Mouse (Mus musculus) hindbrain, embryonic 11.5 days (tissue): ENCODE data around the gene Zfpm1. TPM values are rescaled to one million over a fixed set of nuclear protein-coding genes. Genes with fewer than 3 reads are reported as not detected.

Source experiments
- ATAC-seq: fragments of 200-750 bp; cut with Nextera tagmentation; 2 replicates; pipeline ENCODE4 v1.8.0; 2017; ENCODE audit warnings: mild to moderate bottlenecking, moderate TSS enrichment, moderate library complexity; ENCODE audit not compliant: low FRiP score
- DNase-seq: peaks from one replicate; pipeline ENCODE4 v3.0.0-alpha.2; 2015; ENCODE audit warnings: low spot score
- H3K27ac ChIP-seq: fragments of 300-500 bp; sonication (generic); 2 replicates; pipeline ENCODE4 v1.5.1; 2014; ENCODE audit warnings: mild to moderate bottlenecking, low read depth, low read length
- H3K27me3 ChIP-seq: fragments of 300-500 bp; sonication (generic); 2 replicates; pipeline ENCODE4 v1.6.1; 2014; ENCODE audit warnings: mild to moderate bottlenecking, low read length, moderate library complexity, mixed read lengths; ENCODE audit not compliant: control insufficient read depth, insufficient read depth
- H3K36me3 ChIP-seq: fragments of 300-500 bp; sonication (generic); 2 replicates; pipeline ENCODE4 v1.6.1; 2014; ENCODE audit warnings: mild to moderate bottlenecking, low read length, moderate library complexity, mixed read lengths; ENCODE audit not compliant: control insufficient read depth, insufficient read depth
- H3K4me1 ChIP-seq: fragments of 300-500 bp; sonication (generic); replicated peaks from 2 replicates; pipeline ENCODE4 v1.6.1; 2014; ENCODE audit warnings: low read length, mixed read lengths; ENCODE audit not compliant: control insufficient read depth, insufficient read depth
- H3K4me2 ChIP-seq: fragments of 300-500 bp; sonication (generic); replicated peaks from 2 replicates; pipeline ENCODE4 v1.6.1; 2014; ENCODE audit warnings: mild to moderate bottlenecking, low read depth, low read length
- H3K4me3 ChIP-seq: fragments of 300-500 bp; sonication (generic); 2 replicates; pipeline ENCODE4 v1.5.1; 2014; ENCODE audit warnings: low read depth, low read length
- H3K9ac ChIP-seq: fragments of 300-500 bp; sonication (generic); 2 replicates; pipeline ENCODE4 v1.6.1; 2014; ENCODE audit warnings: low read depth, low read length
- H3K9me3 ChIP-seq: fragments of 300-500 bp; sonication (generic); 2 replicates; pipeline ENCODE4 v1.6.1; 2016; ENCODE audit warnings: low read length; ENCODE audit not compliant: control insufficient read depth
- WGBS: fragments of 180-500 bp; shearing (Covaris S2); extraction: QIAGEN DNeasy Blood & Tissue Kit; methylation state at CpG from one replicate; pipeline ENCODE4 v1.1.7; 2014; 5-methylcytosine and 5-hydroxymethylcytosine counted together
- polyA plus RNA-seq: library from polyadenylated mRNA; unstranded; fragments of >200 nt; fragmentation: Nextera tagmentation; extraction: Ambion mirVana; gene quantifications from 2 replicates; pipeline ENCODE4 v1.2.1, GENCODE M21; 2014

Zfpm1 gene
- polyA plus RNA-seq, 1 experiment from 2014 or later, result 1.9 TPM

- H3K4me3 ChIP-seq, result peak overlapping the region; percentile 50
- peak overlapping the region; percentile 52 for H3K9ac ChIP-seq
- H3K27ac ChIP-seq, result no peak overlapping the region
- peak; percentile 72 for ATAC-seq
- H3K9me3 ChIP-seq, result no peaks in the 10 kb centered on the region
- DNase-seq, result peak; percentile 80
- H3K4me2 ChIP-seq, result peak overlapping the region; percentile 95
- H3K27me3 ChIP-seq, result peaks cover 51% of the 10 kb centered on the region
- 2% methylated on average over 59 of the region's 81 CpGs for WGBS
- no peaks in the 10 kb centered on the region for H3K36me3 ChIP-seq
- 0 out of 2 replicates have a peak, but pooled peaks cover 7% of the 10 kb centered on the region for H3K4me1 ChIP-seq
Observed at GRCm38 (mm10) chr8:122336251-122336910, 54.4 kb downstream of the Zfpm1 start.

GRCm38 (mm10) chr8:122338852-122339251, 56.9 kb downstream of the Zfpm1 start:
- Histone ChIP-seq H3K4me2 (no peak overlapping the region), H3K36me3 (no peaks in the 10 kb centered on the region), H3K27ac (no peak overlapping the region), H3K9ac (no peak overlapping the region), H3K4me1 (0 out of 2 replicates have a peak, but pooled peaks cover 11% of the 10 kb centered on the region), H3K9me3 (no peaks in the 10 kb centered on the region), H3K27me3 (peaks cover 60% of the 10 kb centered on the region), H3K4me3 (no peak overlapping the region)
- ATAC-seq (no peak), DNase-seq (no peak)
- 45% methylated on average over 6 of the region's 6 CpGs for WGBS

- H3K27ac ChIP-seq, result no peak overlapping the region
- H3K36me3 ChIP-seq, result no peaks in the 10 kb centered on the region
- no peaks in the 10 kb centered on the region for H3K9me3 ChIP-seq
- no peak overlapping the region for H3K4me3 ChIP-seq
- ATAC-seq (no peak), DNase-seq (no peak)
- WGBS, result 85% methylated on average over 3 of the region's 3 CpGs
- H3K4me1 ChIP-seq, result 0 out of 2 replicates have a peak, but pooled peaks cover 10% of the 10 kb centered on the region
- no peak overlapping the region for H3K4me2 ChIP-seq
- H3K9ac ChIP-seq, result no peak overlapping the region
- peaks cover 47% of the 10 kb centered on the region for H3K27me3 ChIP-seq
Observed at GRCm38 (mm10) chr8:122340761-122341160, 58.8 kb downstream of the Zfpm1 start.

- Histone ChIP-seq H3K27me3 (peaks cover 37% of the 10 kb centered on the region), H3K36me3 (no peaks in the 10 kb centered on the region), H3K27ac (no peak overlapping the region), H3K4me3 (no peak overlapping the region), H3K9me3 (no peaks in the 10 kb centered on the region), H3K9ac (no peak overlapping the region), H3K4me1 (0 out of 2 replicates have a peak, but pooled peaks cover 4% of the 10 kb centered on the region), H3K4me2 (no peak overlapping the region)
- ATAC-seq, result no peak
- WGBS, result 84% methylated on average over 6 of the region's 6 CpGs
- DNase-seq, result no peak
Observed at GRCm38 (mm10) chr8:122341790-122342189, 59.8 kb downstream of the Zfpm1 start.

GRCm38 (mm10) chr8:122342362-122342761, 60.4 kb downstream of the Zfpm1 start:
- Histone ChIP-seq H3K27me3 (peaks cover 31% of the 10 kb centered on the region), H3K4me2 (no peak overlapping the region), H3K9ac (no peak overlapping the region), H3K4me1 (0 out of 2 replicates have a peak, but pooled peaks cover 4% of the 10 kb centered on the region), H3K36me3 (no peaks in the 10 kb centered on the region), H3K27ac (no peak overlapping the region), H3K9me3 (no peaks in the 10 kb centered on the region), H3K4me3 (no peak overlapping the region)
- WGBS, result 64% methylated on average over 5 of the region's 5 CpGs
- DNase-seq (no peak), ATAC-seq (no peak)

GRCm38 (mm10) chr8:122342806-122343209, 60.9 kb downstream of the Zfpm1 start:
- WGBS, result 5% methylated on average over 9 of the region's 9 CpGs
- H3K27me3 ChIP-seq, result peaks cover 27% of the 10 kb centered on the region
- H3K4me1 ChIP-seq, result 0 out of 2 replicates have a peak, but pooled peaks cover 4% of the 10 kb centered on the region
- H3K36me3 ChIP-seq, result no peaks in the 10 kb centered on the region
- no peaks in the 10 kb centered on the region for H3K9me3 ChIP-seq
- no peak overlapping the region for H3K4me3 ChIP-seq
- 0 out of 2 replicates have a peak overlapping the region, but pooled peaks have one; percentile 21 for H3K4me2 ChIP-seq
- no peak overlapping the region for H3K27ac ChIP-seq
- DNase-seq, result peak; percentile 45
- peak; percentile 30; the same call in 1 of the 2 replicates for ATAC-seq
- no peak overlapping the region for H3K9ac ChIP-seq

GRCm38 (mm10) chr8:122343341-122343740, 61.4 kb downstream of the Zfpm1 start:
- Histone ChIP-seq H3K4me3 (peak overlapping the region; percentile 20; the same call in 1 of the 2 replicates), H3K27ac (no peak overlapping the region), H3K36me3 (no peaks in the 10 kb centered on the region), H3K4me2 (peak overlapping the region; percentile 21; the same call in 1 of the 2 replicates), H3K9me3 (no peaks in the 10 kb centered on the region), H3K27me3 (peaks cover 22% of the 10 kb centered on the region), H3K4me1 (0 out of 2 replicates have a peak, but pooled peaks cover 4% of the 10 kb centered on the region), H3K9ac (no peak overlapping the region)
- 6% methylated on average over 11 of the region's 11 CpGs for WGBS
- DNase-seq (no peak), ATAC-seq (0 out of 2 replicates have a peak, but pooled peaks have one; percentile 6)

- 0 out of 2 replicates have a peak overlapping the region, but pooled peaks have one; percentile 34 for H3K9ac ChIP-seq
- DNase-seq (peak; percentile 57), ATAC-seq (no peak)
- H3K4me2 ChIP-seq, result peak overlapping the region; percentile 21; the same call in 1 of the 2 replicates
- H3K9me3 ChIP-seq, result no peaks in the 10 kb centered on the region
- H3K4me3 ChIP-seq, result peak overlapping the region; percentile 20; the same call in 1 of the 2 replicates
- H3K36me3 ChIP-seq, result no peaks in the 10 kb centered on the region
- no peak overlapping the region for H3K27ac ChIP-seq
- 0 out of 2 replicates have a peak, but pooled peaks cover 4% of the 10 kb centered on the region for H3K4me1 ChIP-seq
- H3K27me3 ChIP-seq, result peaks cover 19% of the 10 kb centered on the region
- WGBS, result 2% methylated on average over 13 of the region's 14 CpGs
Observed at GRCm38 (mm10) chr8:122343758-122344157, 61.8 kb downstream of the Zfpm1 start.
